Comparison of ENCODE assay signal across 22 mouse cellular contexts in the genomic region with DNA sequence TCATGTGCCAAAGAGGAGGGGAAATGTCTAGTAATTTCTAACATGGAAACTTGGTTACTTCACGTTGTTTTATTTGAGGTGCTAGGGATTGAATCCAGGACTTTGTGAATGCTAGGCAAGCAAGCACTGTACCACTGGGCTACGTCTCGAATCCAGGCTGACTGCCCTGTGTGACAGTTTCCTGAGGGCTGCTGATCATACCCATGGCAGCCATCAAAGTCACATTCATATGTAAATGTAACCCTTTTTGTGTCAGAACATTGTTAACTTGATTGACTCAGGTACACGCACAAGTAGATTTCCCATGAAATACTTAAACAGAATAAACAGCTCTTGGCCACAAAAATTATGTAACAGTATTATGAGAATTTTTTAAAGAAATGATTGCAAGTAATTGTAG. TPM values are rescaled to one million over a fixed set of nuclear protein-coding genes. Genes with fewer than 3 reads are reported as not detected.
DNase-seq lines count a peak whose midpoint lies in the region; ATAC-seq and TF ChIP-seq lines count a peak whose summit lies in the region.
"Had no signal": no experiment of that assay in that cellular context is flagged by ENCODE, and none has a peak within 500 bp of the region (broad histone marks: within the 10 kb centered on the region; RNA-seq: fewer than 3 reads in every experiment).

No protein-coding gene starts in this region.

- H3K4me3 ChIP-seq in forebrain, postnatal 0 days (ENCODE audit: low read depth, low read length), result no peak overlapping the region
- no peak overlapping the region for H3K4me3 ChIP-seq in forebrain, embryonic 15.5 days
- no peak overlapping the region for H3K4me3 ChIP-seq in hindbrain, embryonic 13.5 days
- H3K4me3 ChIP-seq: embryonic facial prominence, embryonic 10.5 days; embryonic facial prominence, embryonic 12.5 days had no signal

- H3K36me3 ChIP-seq in forebrain, postnatal 0 days (ENCODE audit: insufficient read depth), result no peaks in the 10 kb centered on the region
- H3K36me3 ChIP-seq in forebrain, embryonic 15.5 days, result no peaks in the 10 kb centered on the region
- no peaks in the 10 kb centered on the region for H3K36me3 ChIP-seq in hindbrain, embryonic 13.5 days
- H3K36me3 ChIP-seq: embryonic facial prominence, embryonic 10.5 days; embryonic facial prominence, embryonic 12.5 days; G1E had no signal

- TF ChIP-seq CTCF in forebrain, postnatal 0 days (IDR thresholded peaks at IDR 0.05; ENCODE audit: low read depth), result no peak
- TF ChIP-seq CTCF in brain, embryonic 14.5 days (IDR thresholded peaks at IDR 0.05; ENCODE audit: borderline replicate concordance, extremely low read depth, insufficient read depth, insufficient read length), result no peak

- no peaks in the 10 kb centered on the region for H3K27me3 ChIP-seq in forebrain, postnatal 0 days (ENCODE audit: insufficient read depth, low read length)
- H3K27me3 ChIP-seq in forebrain, embryonic 15.5 days, result no peaks in the 10 kb centered on the region
- no peaks in the 10 kb centered on the region for H3K27me3 ChIP-seq in hindbrain, embryonic 13.5 days
- H3K27me3 ChIP-seq: embryonic facial prominence, embryonic 12.5 days had no signal

- WGBS in forebrain, postnatal 0 days, result 30% methylated on average over 4 of the region's 4 CpGs
- 34% methylated on average over 4 of the region's 4 CpGs for WGBS in forebrain, embryonic 15.5 days
- WGBS in hindbrain, embryonic 13.5 days, result 54% methylated on average over 4 of the region's 4 CpGs

- no peak overlapping the region for H3K27ac ChIP-seq in forebrain, postnatal 0 days (ENCODE audit: low read depth, low read length)
- H3K27ac ChIP-seq in forebrain, embryonic 15.5 days (replicated peaks), result no peak overlapping the region
- no peak overlapping the region for H3K27ac ChIP-seq in hindbrain, embryonic 13.5 days
- H3K27ac ChIP-seq: embryonic facial prominence, embryonic 10.5 days; embryonic facial prominence, embryonic 12.5 days had no signal

- H3K4me2 ChIP-seq in forebrain, postnatal 0 days (ENCODE audit: low read depth), result no peak overlapping the region
- H3K4me2 ChIP-seq in forebrain, embryonic 15.5 days (replicated peaks), result no peak overlapping the region
- H3K4me2 ChIP-seq in hindbrain, embryonic 13.5 days, result no peak overlapping the region
- H3K4me2 ChIP-seq: embryonic facial prominence, embryonic 12.5 days had no signal

- TF ChIP-seq POLR2A in brain, embryonic 14.5 days (IDR thresholded peaks at IDR 0.05; ENCODE audit: borderline replicate concordance, extremely low read depth, insufficient read depth, insufficient read length, poor library complexity, severe bottlenecking), result no peak

- no peak for DNase-seq in forebrain, postnatal 0 days
- DNase-seq in ES-CJ7 (ENCODE audit: low read depth, low spot score) (peak; percentile 64), R1 (ENCODE audit: low read depth, low spot score) (peak; percentile 66)
- DNase-seq in brain, embryonic 14.5 days (ENCODE audit: low read depth), result peak; percentile 46
- DNase-seq in cerebellum, postnatal 10 days, result no peak
- DNase-seq: adrenal gland, adult 8-10 months; adrenal gland, postnatal 14 days; adrenal gland, postnatal 36 days; cerebellum, adult 11 months; cerebellum, adult 18-20 months; cerebellum, adult 8-10 months; cerebellum, adult 9-11 months; cerebellum, postnatal 25 days had no signal

- H3K9ac ChIP-seq in forebrain, postnatal 0 days, result no peak overlapping the region
- H3K9ac ChIP-seq in forebrain, embryonic 15.5 days (replicated peaks), result no peak overlapping the region
- H3K9ac ChIP-seq in hindbrain, embryonic 13.5 days, result no peak overlapping the region
- H3K9ac ChIP-seq: embryonic facial prominence, embryonic 12.5 days had no signal

- no peaks in the 10 kb centered on the region for H3K9me3 ChIP-seq in forebrain, postnatal 0 days (ENCODE audit: low read length)
- no peaks in the 10 kb centered on the region for H3K9me3 ChIP-seq in forebrain, embryonic 15.5 days
- peaks cover 6% of the 10 kb centered on the region for H3K9me3 ChIP-seq in hindbrain, embryonic 13.5 days
- H3K9me3 ChIP-seq: embryonic facial prominence, embryonic 10.5 days had no signal

- H3K4me1 ChIP-seq in forebrain, postnatal 0 days (ENCODE audit: insufficient read depth), result no peaks in the 10 kb centered on the region
- no peaks in the 10 kb centered on the region for H3K4me1 ChIP-seq in forebrain, embryonic 15.5 days
- no peaks in the 10 kb centered on the region for H3K4me1 ChIP-seq in hindbrain, embryonic 13.5 days (replicated peaks)
- H3K4me1 ChIP-seq: embryonic facial prominence, embryonic 10.5 days; embryonic facial prominence, embryonic 12.5 days had no signal

- ATAC-seq in forebrain, postnatal 0 days, result peak; percentile 50; the same call in 1 of the 2 replicates
- ATAC-seq in forebrain, embryonic 15.5 days (replicated peaks), result no peak
- ATAC-seq in hindbrain, embryonic 13.5 days (ENCODE audit: low FRiP score), result no peak
- ATAC-seq: activated CD4-positive, CD25-positive, alpha-beta regulatory T cell, adult 4 months; forebrain, embryonic 16.5 days; Patski had no signal

RNA-seq across cellular contexts. Expression of a gene that starts 23.0 kb away (rescaled TPM):
- 12.8 and 18.1 TPM in 2 replicates for total RNA-seq in forebrain, postnatal 0 days (2014; rRNA removed)
- polyA plus RNA-seq in forebrain, postnatal 0 days (2015; fragmentation: Nextera tagmentation; extraction: Ambion mirVana), result 7.7 and 9.8 TPM in 2 replicates
- polyA plus RNA-seq in forebrain, embryonic 15.5 days (2015; fragmentation: Nextera tagmentation; extraction: Ambion mirVana), result 12.4 and 13.5 TPM in 2 replicates
- polyA plus RNA-seq in brain, embryonic 14.5 days (2012; rRNA removed), result 14.6 and 16.9 TPM in 2 replicates
- 1.7 and 2.1 TPM in 2 replicates for polyA plus RNA-seq in hindbrain, embryonic 13.5 days (2015; fragmentation: Nextera tagmentation; extraction: Ambion mirVana)
- total RNA-seq: adrenal gland, adult 18-20 months; adrenal gland, adult 8-10 months; adrenal gland, postnatal 14 days; adrenal gland, postnatal 36 days had no signal
- polyA plus RNA-seq: activated CD4-positive, CD25-positive, alpha-beta regulatory T cell, adult 4 months; Patski had no signal

RNA-seq across cellular contexts. Expression of a gene that starts 30.0 kb away (rescaled TPM):
- total RNA-seq in forebrain, postnatal 0 days (2014; rRNA removed), result 68.4 and 78.9 TPM in 2 replicates
- polyA plus RNA-seq in forebrain, postnatal 0 days (2015; fragmentation: Nextera tagmentation; extraction: Ambion mirVana), result 87.4 and 97.2 TPM in 2 replicates
- polyA plus RNA-seq in forebrain, embryonic 15.5 days (2015; fragmentation: Nextera tagmentation; extraction: Ambion mirVana), result 97.2 and 99.5 TPM in 2 replicates
- polyA plus RNA-seq in brain, embryonic 14.5 days (2012; rRNA removed), result 36.7 and 43.9 TPM in 2 replicates
- polyA plus RNA-seq in hindbrain, embryonic 13.5 days (2015; fragmentation: Nextera tagmentation; extraction: Ambion mirVana), result 91.7 and 93.5 TPM in 2 replicates

Comparison
In these comparisons a context has a peak if more than half of its experiments do, and no peak if none do; other contexts are left out.
1. DNase-seq: peak in ES-CJ7 (single experiment), R1 (single experiment) and brain, embryonic 14.5 days (single experiment); none in forebrain, postnatal 0 days (single experiment) and cerebellum, postnatal 10 days (0 of 2).